Mouse (Mus musculus): Measurements from ENCODE around the gene Sp2.

The Sp2 gene

DNA sequence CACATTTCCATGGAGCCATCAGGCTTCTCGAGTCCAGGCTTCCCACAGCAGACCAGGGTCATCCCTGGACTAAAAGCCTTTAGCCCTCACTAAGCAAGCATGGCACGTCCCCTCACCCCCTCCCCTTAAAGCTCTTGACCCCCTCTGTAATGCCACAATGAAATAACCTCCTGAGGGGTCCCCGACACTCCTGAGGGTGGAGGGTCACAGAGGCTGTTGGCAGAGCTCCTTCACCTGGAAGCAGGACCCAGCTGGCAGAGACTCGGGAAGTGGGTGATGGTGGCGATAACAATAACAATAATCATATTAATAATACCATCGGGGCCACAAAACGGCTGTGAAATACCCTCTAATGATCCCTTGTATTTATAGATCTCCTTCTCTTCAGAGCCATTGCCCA lies at the start of gene Sp2:
Gene Sp2, minus strand, starts transcription at position 101 of the 400 bp plus-strand sequence.
- no peak for DNase-seq (ENCODE audit: low read depth, low spot score)

GRCm38 (mm10) chr11:97032499-97032898 lies 49.7 kb upstream of the Sp2 start:
- DNase-seq (ENCODE audit: low read depth, low spot score): no peak

DNA sequence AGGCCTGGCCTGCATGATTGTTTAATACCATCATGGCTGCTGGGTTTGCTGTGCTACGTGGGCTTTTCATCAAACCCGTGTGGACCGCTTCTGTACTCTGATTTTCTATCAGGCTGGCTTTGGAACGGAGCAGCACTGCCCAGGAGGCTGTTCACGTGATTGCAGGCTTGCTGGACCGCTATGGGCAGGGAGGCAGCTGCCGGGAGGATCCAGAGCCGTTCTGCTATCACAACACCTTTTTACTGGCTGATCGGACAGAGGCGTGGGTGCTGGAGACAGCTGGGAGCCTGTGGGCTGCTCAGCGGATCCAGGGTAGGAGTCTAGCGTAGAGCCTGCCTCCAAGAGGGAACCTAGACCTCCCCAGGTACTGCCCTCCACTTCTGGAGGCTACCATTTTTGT lies 49.2 kb upstream of the Sp2 start:
- DNase-seq (ENCODE audit: low read depth, low spot score): no peak

- no peak for DNase-seq (ENCODE audit: low read depth, low spot score)
Measured at GRCm38 (mm10) chr11:97030426-97030825, 47.7 kb upstream of the Sp2 start.

- peak; percentile 87 for DNase-seq (ENCODE audit: low read depth, low spot score)
Measured at GRCm38 (mm10) chr11:97029686-97030417, 47.1 kb upstream of the Sp2 start, which contains the start of gene Scrn2. TSS of gene Scrn2 (plus strand) at chr11:97029938.

DNA sequence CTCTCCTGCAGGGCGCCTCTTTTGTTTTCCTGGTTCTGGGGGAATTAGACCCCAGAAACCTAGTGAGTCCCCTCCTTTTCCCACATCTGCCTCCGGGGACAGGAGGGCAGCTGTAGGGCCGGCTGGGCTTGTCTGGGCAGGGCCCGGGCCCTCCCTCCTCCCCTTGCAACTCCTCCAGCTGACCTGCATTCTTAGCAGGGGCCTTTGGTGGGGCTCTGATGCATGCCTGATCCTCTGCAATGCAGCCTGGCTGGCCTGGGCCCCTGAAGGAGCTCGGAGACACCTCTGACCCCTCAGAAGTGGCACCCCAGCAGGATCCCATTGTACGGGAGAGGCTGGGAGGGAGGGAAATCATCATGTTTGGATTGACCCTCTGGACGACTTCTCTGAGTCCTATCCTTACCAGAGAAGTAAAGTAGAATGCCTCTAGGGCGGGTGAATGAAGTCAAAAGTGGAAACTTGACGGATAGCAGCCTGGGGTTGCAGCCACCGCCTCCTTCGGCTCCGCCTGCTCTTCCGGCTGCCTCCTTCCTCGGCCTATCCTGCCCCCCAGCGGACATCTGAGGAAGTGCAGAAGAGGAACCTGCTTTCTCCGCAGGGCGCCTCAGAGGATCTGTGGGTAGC lies 43.1 kb upstream of the Sp2 start:
- peak; percentile 88 for DNase-seq (ENCODE audit: low read depth, low spot score)

GRCm38 (mm10) chr11:97024977-97025376 lies 42.2 kb upstream of the Sp2 start:
- DNase-seq (ENCODE audit: low read depth, low spot score): no peak

DNA sequence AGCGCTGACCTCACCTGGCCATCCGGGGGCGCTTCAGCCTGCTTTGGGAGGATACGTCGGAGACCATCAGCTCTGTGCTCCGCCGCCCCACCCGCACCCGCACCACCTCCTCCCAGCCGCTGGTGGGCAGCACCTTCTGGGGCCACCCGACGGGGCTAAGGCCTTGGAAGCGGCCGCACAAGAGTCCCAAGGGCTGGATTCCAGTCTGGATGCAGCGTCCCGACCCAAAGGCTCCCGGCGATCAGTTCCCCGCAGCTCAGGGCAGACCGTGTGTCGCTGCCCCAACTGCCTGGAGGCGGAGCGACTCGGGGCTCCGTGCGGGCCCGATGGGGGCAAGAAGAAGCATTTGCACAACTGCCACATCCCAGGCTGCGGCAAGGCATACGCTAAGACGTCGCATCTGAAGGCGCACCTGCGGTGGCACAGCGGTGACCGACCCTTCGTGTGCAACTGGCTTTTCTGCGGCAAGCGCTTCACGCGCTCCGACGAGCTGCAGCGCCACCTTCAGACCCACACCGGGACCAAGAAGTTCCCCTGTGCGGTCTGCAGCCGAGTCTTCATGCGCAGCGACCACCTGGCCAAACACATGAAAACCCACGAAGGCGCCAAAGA lies 39.2 kb upstream of the Sp2 start:
- DNase-seq (ENCODE audit: low read depth, low spot score): peak; percentile 76

DNA sequence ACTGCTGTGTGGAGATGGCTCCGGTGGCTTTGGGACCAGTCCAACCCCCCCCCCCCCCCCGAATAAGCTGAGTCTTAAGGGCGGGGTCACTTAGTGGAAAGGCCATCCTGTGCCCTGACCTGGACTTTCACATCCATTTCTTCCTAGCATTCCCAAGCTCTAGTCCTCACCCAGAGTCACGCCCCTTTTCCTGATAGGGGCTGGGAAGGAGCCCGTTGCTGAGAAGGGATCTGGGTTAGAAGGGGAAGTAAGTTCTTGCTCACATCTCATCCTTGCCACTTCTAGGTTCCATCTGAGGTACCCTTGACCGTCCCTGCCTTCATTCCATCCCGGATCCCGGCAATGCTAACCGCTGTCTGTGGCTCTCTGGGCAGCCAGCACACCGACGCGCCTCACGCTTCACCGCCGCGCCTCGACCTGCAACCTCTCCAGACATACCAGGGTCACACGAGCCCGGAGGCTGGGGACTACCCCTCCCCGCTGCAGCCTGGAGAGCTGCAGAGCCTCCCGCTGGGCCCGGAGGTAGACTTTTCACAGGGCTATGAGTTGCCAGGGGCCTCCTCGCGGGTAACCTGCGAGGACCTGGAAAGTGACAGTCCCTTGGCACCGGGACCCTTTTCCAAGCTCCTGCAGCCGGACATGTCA lies 38.5 kb upstream of the Sp2 start:
- DNase-seq (ENCODE audit: low read depth, low spot score): no peak

GRCm38 (mm10) chr11:97019345-97019708 lies 36.6 kb upstream of the Sp2 start:
- no peak for DNase-seq (ENCODE audit: low read depth, low spot score)

DNA sequence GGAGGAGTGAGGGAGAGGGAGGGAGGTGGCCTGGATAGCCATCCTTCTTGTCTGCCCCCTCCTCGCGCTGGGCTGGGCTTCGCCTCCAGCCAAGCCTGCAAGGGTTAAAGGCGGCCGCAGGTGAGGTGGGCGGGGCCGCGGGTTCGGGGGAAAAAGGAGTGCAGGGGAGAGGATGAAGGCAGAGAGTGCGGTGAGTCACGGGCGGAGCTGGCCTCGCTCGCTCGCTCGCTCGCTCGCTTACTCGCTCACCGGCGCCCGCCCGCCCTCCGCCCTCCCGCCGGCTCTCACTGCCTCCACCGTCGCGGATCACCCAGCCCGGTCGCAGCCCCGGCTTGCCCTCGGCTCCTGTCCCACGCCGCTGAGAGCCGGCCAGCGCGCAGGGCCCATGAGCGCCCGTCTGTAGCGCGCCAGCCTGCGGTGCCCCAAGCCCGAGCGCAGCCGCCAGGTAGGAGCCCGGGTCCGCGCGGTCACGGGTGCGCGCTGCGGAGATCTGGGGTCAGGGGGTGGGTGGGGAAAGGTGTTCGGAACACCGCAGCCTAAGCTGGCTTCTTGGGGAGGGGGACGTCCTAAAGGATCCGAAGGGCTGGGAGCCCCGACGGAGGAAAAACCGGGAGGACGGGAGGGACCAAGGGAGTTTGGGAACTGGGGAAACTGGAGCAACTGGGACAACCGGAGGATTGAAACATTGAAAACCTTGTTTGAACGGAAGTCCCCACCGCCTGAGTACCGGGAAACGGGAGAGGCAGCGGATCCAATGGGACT lies 36.0 kb upstream of the Sp2 start:
- DNase-seq (ENCODE audit: low read depth, low spot score): no peak

- DNase-seq (ENCODE audit: low read depth, low spot score): no peak
Measured at GRCm38 (mm10) chr11:97017696-97018582, 35.2 kb upstream of the Sp2 start.

- DNase-seq (ENCODE audit: low read depth, low spot score): no peak
Measured at GRCm38 (mm10) chr11:97013121-97013670, 30.4 kb upstream of the Sp2 start, which contains the start of gene Sp6. TSS of gene Sp6 (plus strand) at chr11:97013394.

- no peak for DNase-seq (ENCODE audit: low read depth, low spot score)
Measured at GRCm38 (mm10) chr11:97009198-97009790, 26.5 kb upstream of the Sp2 start.

- DNase-seq (ENCODE audit: low read depth, low spot score): no peak
Measured at GRCm38 (mm10) chr11:97007093-97007794, 24.5 kb upstream of the Sp2 start.

GRCm38 (mm10) chr11:97003170-97003569 lies 20.4 kb upstream of the Sp2 start:
- DNase-seq (ENCODE audit: low read depth, low spot score): no peak

- peak; percentile 51 for DNase-seq (ENCODE audit: low read depth, low spot score)
Measured at GRCm38 (mm10) chr11:96997380-96997956, 14.7 kb upstream of the Sp2 start.

DNA sequence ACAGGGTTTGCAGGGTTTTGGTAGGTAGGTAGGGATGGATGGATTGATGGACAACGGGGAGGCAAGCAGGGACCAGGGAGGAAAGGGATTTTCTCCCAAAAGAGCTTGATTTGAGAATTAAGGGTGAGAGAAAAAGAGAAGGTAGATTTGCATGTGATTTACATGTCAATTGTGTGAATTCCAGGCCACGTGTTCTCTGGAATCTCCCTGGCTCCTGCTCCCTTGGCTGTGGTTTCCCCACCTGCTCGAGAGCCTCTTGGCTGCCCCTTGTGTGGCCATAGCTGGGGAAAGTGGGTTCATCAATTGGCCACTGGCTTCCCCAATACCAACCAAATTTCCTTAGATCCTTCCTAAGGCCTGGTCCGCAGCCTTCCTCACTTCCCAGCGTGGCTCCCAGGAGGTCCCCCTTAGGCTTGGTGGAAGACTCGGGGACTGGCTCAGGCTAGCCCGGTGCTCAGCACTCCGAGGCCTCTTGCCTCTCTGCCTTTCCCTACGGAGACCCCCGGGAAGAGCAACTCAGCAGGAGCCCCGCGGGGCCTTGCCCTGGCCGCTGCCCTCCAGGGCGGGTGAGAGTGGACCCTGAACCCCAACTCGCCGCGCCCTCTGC lies 14.1 kb upstream of the Sp2 start:
- no peak for DNase-seq (ENCODE audit: low read depth, low spot score)

All from brain, adult 2 months (tissue).